Mouse (Mus musculus): Measurements from ENCODE around the gene 4930544D05Rik. TPM values are rescaled to one million over a fixed set of nuclear protein-coding genes. Genes with fewer than 3 reads are reported as not detected.

4930544D05Rik gene
- polyA plus RNA-seq, 1 experiment from 2014 or later: not detected

DNA sequence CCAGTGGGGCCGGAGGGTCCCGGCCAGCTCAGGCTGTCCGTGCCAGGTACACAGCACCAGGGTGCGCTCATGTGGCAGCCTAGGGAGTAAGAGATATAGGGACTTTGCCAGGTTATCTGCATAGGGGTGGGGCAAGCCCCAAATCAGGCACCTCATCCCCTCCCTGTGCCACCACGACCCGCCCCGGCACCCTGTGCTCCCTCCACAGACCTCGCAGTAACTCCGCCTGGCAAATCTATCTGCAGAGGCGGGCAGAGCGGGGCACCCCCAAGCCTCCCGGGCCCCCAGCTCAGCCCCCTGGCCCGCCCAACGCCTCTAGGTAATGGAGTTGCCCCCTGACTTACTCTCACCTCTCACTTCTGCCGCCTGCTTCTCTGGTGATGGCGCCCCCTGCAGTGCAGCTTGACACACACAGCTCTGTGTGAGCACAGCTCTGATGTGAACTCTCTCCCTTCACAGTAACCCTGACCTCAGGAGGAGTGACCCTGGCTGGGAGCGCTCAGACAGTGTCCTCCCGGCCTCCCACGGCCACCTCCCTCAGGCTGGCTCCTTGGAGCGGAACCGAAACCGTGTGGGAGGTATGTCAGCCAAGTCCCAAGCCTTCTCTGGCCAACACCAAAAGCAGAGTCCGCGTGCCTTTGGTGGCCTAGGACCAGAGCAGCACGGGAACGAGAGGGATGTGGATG is 7.1 kb upstream of the 4930544D05Rik start:
- Histone ChIP-seq H3K4me3 (ENCODE audit: low read length) (no peak overlapping the region), H3K27ac (ENCODE audit: low read depth, low read length) (0 out of 2 replicates have a peak overlapping the region, but pooled peaks have one; percentile 17), H3K9ac (ENCODE audit: low read depth, low read length) (0 out of 2 replicates have a peak overlapping the region, but pooled peaks have one; percentile 12), H3K9me3 (ENCODE audit: control insufficient read depth, low read length) (no peaks in the 10 kb centered on the region), H3K27me3 (ENCODE audit: control insufficient read depth, insufficient read depth, low read length) (no peaks in the 10 kb centered on the region), H3K4me2 (replicated peaks; ENCODE audit: low read depth, low read length) (no peak overlapping the region), H3K4me1 (ENCODE audit: control insufficient read depth, insufficient read depth, low read length) (0 out of 2 replicates have a peak, but pooled peaks cover 4% of the 10 kb centered on the region), H3K36me3 (ENCODE audit: control insufficient read depth, insufficient read depth, low read length) (peaks cover 95% of the 10 kb centered on the region)
- ATAC-seq (ENCODE audit: low FRiP score, low TSS enrichment): peak; percentile 65
- WGBS: 71% methylated on average over 26 of the region's 26 CpGs

DNA sequence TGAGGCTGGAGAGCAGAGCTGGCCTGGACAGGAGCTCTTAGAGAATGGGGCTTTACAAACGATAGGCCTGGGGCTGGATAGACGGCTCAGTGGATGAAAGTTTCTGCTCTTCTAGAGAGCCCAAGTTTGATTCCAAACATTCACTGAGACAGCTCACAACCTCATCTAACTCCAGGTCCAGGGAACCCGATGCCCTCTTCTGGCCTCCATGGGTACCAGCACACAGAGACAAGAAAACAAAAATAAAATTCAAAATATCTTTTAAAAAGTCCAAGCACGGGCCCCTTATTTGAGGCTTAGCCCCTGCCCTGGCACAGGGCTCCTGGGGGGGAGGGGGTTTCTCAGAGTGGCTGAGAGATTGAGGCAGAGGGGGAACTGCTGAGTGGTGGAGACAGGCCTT is 4.9 kb upstream of the 4930544D05Rik start:
- no peak overlapping the region for H3K4me2 ChIP-seq (replicated peaks; ENCODE audit: low read depth, low read length)
- ATAC-seq (ENCODE audit: low FRiP score, low TSS enrichment): no peak
- peaks cover 12% of the 10 kb centered on the region; the same call in 1 of the 2 replicates for H3K4me1 ChIP-seq (ENCODE audit: control insufficient read depth, insufficient read depth, low read length)
- peaks cover 76% of the 10 kb centered on the region for H3K36me3 ChIP-seq (ENCODE audit: control insufficient read depth, insufficient read depth, low read length)
- no peak overlapping the region for H3K27ac ChIP-seq (ENCODE audit: low read depth, low read length)
- H3K27me3 ChIP-seq (ENCODE audit: control insufficient read depth, insufficient read depth, low read length): no peaks in the 10 kb centered on the region
- no peak overlapping the region for H3K4me3 ChIP-seq (ENCODE audit: low read length)
- H3K9me3 ChIP-seq (ENCODE audit: control insufficient read depth, low read length): no peaks in the 10 kb centered on the region
- no peak overlapping the region for H3K9ac ChIP-seq (ENCODE audit: low read depth, low read length)
- WGBS: 81% methylated on average over 4 of the region's 4 CpGs

DNA sequence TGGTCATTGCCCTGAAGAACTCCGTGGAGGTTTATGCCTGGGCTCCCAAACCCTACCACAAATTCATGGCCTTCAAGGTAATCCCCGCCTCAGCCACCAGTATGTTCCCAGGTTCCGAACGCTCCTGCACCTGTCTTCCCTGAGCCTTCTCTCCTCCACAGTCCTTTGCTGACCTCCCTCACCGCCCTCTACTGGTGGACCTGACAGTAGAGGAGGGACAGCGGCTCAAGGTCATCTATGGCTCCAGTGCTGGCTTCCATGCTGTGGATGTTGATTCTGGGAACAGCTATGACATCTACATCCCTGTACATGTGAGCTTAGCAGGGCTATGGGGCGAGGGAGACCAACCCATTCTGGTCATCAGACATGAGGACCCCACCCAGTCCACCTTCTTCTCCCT is 3.1 kb upstream of the 4930544D05Rik start:
- WGBS: 76% methylated on average over 7 of the region's 7 CpGs
- peaks cover 59% of the 10 kb centered on the region for H3K36me3 ChIP-seq (ENCODE audit: control insufficient read depth, insufficient read depth, low read length)
- 0 out of 2 replicates have a peak, but pooled peaks cover 4% of the 10 kb centered on the region for H3K27me3 ChIP-seq (ENCODE audit: control insufficient read depth, insufficient read depth, low read length)
- H3K4me1 ChIP-seq (ENCODE audit: control insufficient read depth, insufficient read depth, low read length): peaks cover 12% of the 10 kb centered on the region; the same call in 1 of the 2 replicates
- no peaks in the 10 kb centered on the region for H3K9me3 ChIP-seq (ENCODE audit: control insufficient read depth, low read length)
- no peak overlapping the region for H3K27ac ChIP-seq (ENCODE audit: low read depth, low read length)
- no peak overlapping the region for H3K4me2 ChIP-seq (replicated peaks; ENCODE audit: low read depth, low read length)
- no peak for ATAC-seq (ENCODE audit: low FRiP score, low TSS enrichment)
- H3K9ac ChIP-seq (ENCODE audit: low read depth, low read length): no peak overlapping the region
- H3K4me3 ChIP-seq (ENCODE audit: low read length): no peak overlapping the region

DNA sequence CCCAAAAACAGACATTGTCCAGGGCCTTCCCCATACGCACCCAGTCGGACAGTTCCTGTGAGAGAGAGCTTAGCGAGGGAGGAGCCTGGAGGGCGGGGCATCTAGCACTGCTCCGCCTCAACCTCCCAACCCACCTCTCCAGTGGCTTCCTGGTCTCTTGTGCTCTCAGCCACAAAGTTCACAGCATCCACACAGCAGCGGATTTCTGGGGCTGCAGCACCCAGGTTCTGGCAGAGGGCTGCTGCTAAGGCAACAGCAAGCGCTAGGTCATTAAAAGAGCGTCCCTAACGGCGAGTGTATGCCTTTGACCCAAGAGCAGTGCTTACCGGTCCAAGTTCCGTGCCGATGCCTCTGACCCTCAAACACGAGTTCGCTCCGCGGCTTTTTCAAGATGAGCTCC is 574 bp upstream of the 4930544D05Rik start:
- peak overlapping the region; percentile 54 for H3K9ac ChIP-seq (ENCODE audit: low read depth, low read length)
- H3K36me3 ChIP-seq (ENCODE audit: control insufficient read depth, insufficient read depth, low read length): peaks cover 33% of the 10 kb centered on the region
- peaks cover 8% of the 10 kb centered on the region; the same call in 1 of the 2 replicates for H3K4me1 ChIP-seq (ENCODE audit: control insufficient read depth, insufficient read depth, low read length)
- peak overlapping the region; percentile 47; the same call in 1 of the 2 replicates for H3K27ac ChIP-seq (ENCODE audit: low read depth, low read length)
- WGBS: 1% methylated on average over 17 of the region's 17 CpGs
- H3K9me3 ChIP-seq (ENCODE audit: control insufficient read depth, low read length): no peaks in the 10 kb centered on the region
- peak; percentile 87 for ATAC-seq (ENCODE audit: low FRiP score, low TSS enrichment)
- 0 out of 2 replicates have a peak, but pooled peaks cover 4% of the 10 kb centered on the region for H3K27me3 ChIP-seq (ENCODE audit: control insufficient read depth, insufficient read depth, low read length)
- peak overlapping the region; percentile 87 for H3K4me2 ChIP-seq (replicated peaks; ENCODE audit: low read depth, low read length)
- H3K4me3 ChIP-seq (ENCODE audit: low read length): peak overlapping the region; percentile 41

DNA sequence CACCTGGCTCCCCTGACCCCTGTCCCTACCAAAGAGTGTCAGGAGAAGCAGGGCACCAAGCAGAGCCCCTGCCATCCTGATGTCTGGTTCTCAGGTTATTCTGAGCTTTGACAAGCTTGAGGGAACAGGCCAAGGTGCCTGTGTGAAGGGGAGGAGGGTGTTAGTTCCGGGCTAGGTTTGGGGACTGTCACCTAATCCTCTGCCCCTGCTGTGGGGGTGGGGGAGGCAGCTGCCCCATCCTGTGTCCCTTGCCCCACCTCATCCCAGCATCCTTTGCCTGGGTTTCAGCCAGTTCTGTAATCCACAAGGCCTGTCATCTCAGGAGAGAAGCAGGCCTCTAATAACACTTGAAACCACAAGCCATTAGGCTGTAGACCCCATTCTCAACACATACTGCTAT is 3.5 kb downstream of the 4930544D05Rik start, which contains the start of gene Chrne:
TSS of gene Chrne (minus strand) at position 116 of the 400 bp plus-strand sequence.
- ATAC-seq (ENCODE audit: low FRiP score, low TSS enrichment): no peak
- H3K4me3 ChIP-seq (ENCODE audit: low read length): no peak within 1 kb of the TSS
- H3K4me1 ChIP-seq (ENCODE audit: control insufficient read depth, insufficient read depth, low read length): peaks cover 8% of the 10 kb centered on the region; the same call in 1 of the 2 replicates
- no peak within 1 kb of the TSS for H3K4me2 ChIP-seq (replicated peaks; ENCODE audit: low read depth, low read length)
- no peaks in the 10 kb centered on the region for H3K36me3 ChIP-seq (ENCODE audit: control insufficient read depth, insufficient read depth, low read length)
- 0 out of 2 replicates have a peak within 1 kb of the TSS, but pooled peaks have one; percentile 28 for H3K9ac ChIP-seq (ENCODE audit: low read depth, low read length)
- H3K27me3 ChIP-seq (ENCODE audit: control insufficient read depth, insufficient read depth, low read length): 0 out of 2 replicates have a peak, but pooled peaks cover 4% of the 10 kb centered on the region
- H3K27ac ChIP-seq (ENCODE audit: low read depth, low read length): no peak within 1 kb of the TSS
- no peaks in the 10 kb centered on the region for H3K9me3 ChIP-seq (ENCODE audit: control insufficient read depth, low read length)
- 40% methylated on average over 1 of the region's 1 CpGs for WGBS

DNA sequence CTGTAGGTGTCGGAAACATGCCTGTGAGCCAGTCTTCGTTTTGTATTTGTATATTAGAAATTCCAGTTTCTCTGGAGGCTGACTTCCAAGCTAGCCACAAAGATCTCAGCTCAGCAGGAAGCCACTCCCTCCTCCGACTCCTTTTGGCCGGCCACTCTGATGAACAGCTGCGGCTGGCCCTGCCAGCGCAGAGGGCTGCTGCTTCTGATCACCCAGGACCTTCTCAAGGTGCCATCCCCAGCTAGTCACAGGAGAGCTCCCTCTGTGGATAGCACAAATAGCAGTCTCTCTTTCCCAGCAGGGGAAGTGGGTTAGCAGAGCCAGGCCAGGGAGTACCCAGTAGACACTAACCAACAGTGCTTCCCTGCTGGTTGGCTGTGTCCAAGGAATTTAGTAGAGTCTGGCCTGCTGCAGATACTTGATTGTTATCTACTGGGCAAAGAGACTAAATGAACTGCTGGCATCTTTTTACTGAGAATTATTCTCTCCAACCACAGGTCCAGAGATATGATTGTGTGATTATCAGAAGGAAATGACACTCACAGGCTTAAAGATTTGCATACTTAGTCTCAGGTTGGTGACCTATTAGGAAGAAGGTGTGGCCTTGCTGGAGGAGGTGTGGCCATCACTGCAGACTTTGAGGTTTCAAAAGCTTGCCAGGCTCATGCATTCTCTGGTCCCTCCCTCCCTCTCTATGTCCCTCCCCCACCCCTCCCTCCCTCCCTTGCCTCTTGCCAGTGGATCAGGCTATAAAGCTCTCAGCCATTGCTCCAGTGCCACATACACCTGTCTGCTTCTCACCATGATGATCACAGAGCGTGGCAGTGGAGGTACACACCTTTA is 6.5 kb downstream of the 4930544D05Rik start:
- no peak overlapping the region for H3K9ac ChIP-seq (ENCODE audit: low read depth, low read length)
- H3K27me3 ChIP-seq (ENCODE audit: control insufficient read depth, insufficient read depth, low read length): no peaks in the 10 kb centered on the region
- H3K4me2 ChIP-seq (replicated peaks; ENCODE audit: low read depth, low read length): no peak overlapping the region
- 36% methylated on average over 7 of the region's 7 CpGs for WGBS
- no peak overlapping the region for H3K4me3 ChIP-seq (ENCODE audit: low read length)
- H3K36me3 ChIP-seq (ENCODE audit: control insufficient read depth, insufficient read depth, low read length): no peaks in the 10 kb centered on the region
- ATAC-seq (ENCODE audit: low FRiP score, low TSS enrichment): no peak
- no peaks in the 10 kb centered on the region for H3K4me1 ChIP-seq (ENCODE audit: control insufficient read depth, insufficient read depth, low read length)
- H3K27ac ChIP-seq (ENCODE audit: low read depth, low read length): no peak overlapping the region
- H3K9me3 ChIP-seq (ENCODE audit: control insufficient read depth, low read length): no peaks in the 10 kb centered on the region

DNA sequence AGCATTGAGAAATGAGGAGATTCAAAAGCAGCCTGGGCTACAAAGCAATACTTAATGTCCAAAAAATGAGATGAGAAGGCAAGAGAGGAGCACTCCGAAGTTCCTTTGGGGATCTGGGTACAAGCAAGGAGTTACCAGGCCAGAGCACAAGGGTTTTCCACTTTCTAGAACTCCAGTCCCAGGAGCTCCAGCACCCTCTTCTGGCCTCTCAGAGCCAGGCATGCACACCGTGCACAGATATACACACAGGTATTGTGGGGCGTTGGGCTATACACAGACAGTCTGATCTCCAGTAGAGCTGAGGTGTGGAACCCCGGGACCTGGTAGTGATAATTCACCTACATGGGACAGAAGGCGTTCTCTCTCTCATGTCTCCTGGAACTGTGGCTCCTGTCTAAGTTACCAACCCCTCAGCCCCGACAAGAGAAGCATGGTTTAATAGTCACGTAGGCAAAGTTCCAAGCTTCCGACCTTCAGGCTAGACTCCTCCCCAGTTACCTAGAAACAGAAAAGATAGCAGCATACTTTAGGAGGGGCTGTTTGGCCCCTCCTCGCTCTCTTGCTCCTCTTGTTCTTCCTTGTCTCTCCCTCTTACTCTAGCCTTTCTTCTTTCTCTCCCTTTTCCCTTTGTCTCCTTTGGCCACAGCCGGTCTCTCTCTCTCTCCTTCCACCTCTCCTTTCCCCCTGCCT is 7.5 kb downstream of the 4930544D05Rik start:
- Histone ChIP-seq H3K9me3 (ENCODE audit: control insufficient read depth, low read length) (no peaks in the 10 kb centered on the region), H3K4me3 (ENCODE audit: low read length) (no peak overlapping the region), H3K9ac (ENCODE audit: low read depth, low read length) (no peak overlapping the region), H3K27ac (ENCODE audit: low read depth, low read length) (no peak overlapping the region), H3K36me3 (ENCODE audit: control insufficient read depth, insufficient read depth, low read length) (no peaks in the 10 kb centered on the region), H3K4me1 (ENCODE audit: control insufficient read depth, insufficient read depth, low read length) (no peaks in the 10 kb centered on the region), H3K4me2 (replicated peaks; ENCODE audit: low read depth, low read length) (no peak overlapping the region), H3K27me3 (ENCODE audit: control insufficient read depth, insufficient read depth, low read length) (no peaks in the 10 kb centered on the region)
- no peak for ATAC-seq (ENCODE audit: low FRiP score, low TSS enrichment)
- 85% methylated on average over 10 of the region's 10 CpGs for WGBS

DNA sequence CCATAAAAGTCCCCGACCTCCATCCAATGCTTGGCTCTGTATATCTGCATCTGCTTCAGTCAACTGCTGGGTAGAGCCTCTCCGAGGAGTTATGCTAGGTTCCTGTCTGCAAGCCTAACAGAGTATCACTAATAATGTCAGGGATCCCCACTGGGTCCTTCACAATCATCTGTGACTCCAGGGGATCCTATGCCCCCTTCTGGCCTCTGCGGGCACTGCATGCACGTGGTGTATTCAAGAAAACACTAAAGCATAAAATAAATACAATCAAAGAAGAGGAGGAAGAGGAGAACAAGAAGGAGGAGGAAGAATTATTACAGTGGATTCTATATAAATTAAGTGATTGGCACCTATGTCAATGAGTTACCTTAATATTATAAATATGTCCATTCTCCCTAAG is 9.8 kb downstream of the 4930544D05Rik start:
- Histone ChIP-seq H3K36me3 (ENCODE audit: control insufficient read depth, insufficient read depth, low read length) (no peaks in the 10 kb centered on the region), H3K27ac (ENCODE audit: low read depth, low read length) (no peak overlapping the region), H3K4me3 (ENCODE audit: low read length) (no peak overlapping the region), H3K9me3 (ENCODE audit: control insufficient read depth, low read length) (no peaks in the 10 kb centered on the region), H3K27me3 (ENCODE audit: control insufficient read depth, insufficient read depth, low read length) (no peaks in the 10 kb centered on the region), H3K4me2 (replicated peaks; ENCODE audit: low read depth, low read length) (no peak overlapping the region), H3K9ac (ENCODE audit: low read depth, low read length) (no peak overlapping the region), H3K4me1 (ENCODE audit: control insufficient read depth, insufficient read depth, low read length) (no peaks in the 10 kb centered on the region)
- ATAC-seq (ENCODE audit: low FRiP score, low TSS enrichment): no peak
- WGBS: 55% methylated on average over 4 of the region's 4 CpGs

Measured in kidney, embryonic 14.5 days (tissue).